Mouse (Mus musculus) heart, postnatal 0 days (tissue): ENCODE measurements around the gene Ccdc86.

Source experiments
- CTCF ChIP-seq: IDR thresholded peaks from 2 replicates; pipeline ENCODE4 v1.5.1; 2016; ENCODE audit warnings: antibody characterized with exemption, control low read depth, low read depth
- EP300 ChIP-seq: IDR thresholded peaks from 2 replicates; pipeline ENCODE4 v1.6.1; 2016; ENCODE audit warnings: antibody characterized with exemption, low read depth

GRCm38 (mm10) chr19:10959085-10959977 lies 10.3 kb upstream of the Ccdc86 start:
- TF ChIP-seq CTCF (peak; percentile 86), EP300 (no peak)
